Mouse (Mus musculus) small intestine, adult 2 months (tissue): ENCODE data around the gene Gm47995. TPM values are rescaled to one million over a fixed set of nuclear protein-coding genes. Genes with fewer than 3 reads are reported as not detected.
"Not testable (repeated sequence)": the region's sequence is repeated elsewhere in the genome, so short reads cannot be mapped to it uniquely, and the experiment has no call there.

Experiments
- H3K27ac ChIP-seq: fragments of 200-500 bp; 2 replicates; pipeline ENCODE4 v1.5.1; 2012; ENCODE audit warnings: low read depth, low read length, control low read depth, inconsistent platforms; ENCODE audit not compliant: insufficient read depth
- H3K27me3 ChIP-seq: fragments of 200-500 bp; 2 replicates; pipeline ENCODE4 v1.6.1; 2012; ENCODE audit warnings: mild to moderate bottlenecking, moderate library complexity, low read length, inconsistent platforms; ENCODE audit not compliant: control insufficient read depth, insufficient read depth
- H3K36me3 ChIP-seq: fragments of 200-500 bp; 2 replicates; pipeline ENCODE4 v1.6.1; 2012; ENCODE audit warnings: mild to moderate bottlenecking, low read length, control low read depth, inconsistent platforms; ENCODE audit not compliant: control insufficient read depth, insufficient read depth
- H3K4me1 ChIP-seq: fragments of 200-500 bp; 2 replicates; pipeline ENCODE4 v1.6.1; 2012; ENCODE audit warnings: low read length, inconsistent platforms, mixed read lengths; ENCODE audit not compliant: control insufficient read depth, insufficient read depth, insufficient read length
- H3K4me3 ChIP-seq: fragments of 200-500 bp; 2 replicates; pipeline ENCODE4 v1.5.1; 2012; ENCODE audit warnings: low read depth, mild to moderate bottlenecking, control low read depth, inconsistent platforms, low read length, moderate library complexity
- CTCF ChIP-seq: fragments of 200-500 bp; IDR thresholded peaks from 2 replicates; pipeline ENCODE4 v1.5.1; 2012; ENCODE audit warnings: low read depth, mild to moderate bottlenecking, control low read depth, inconsistent platforms, low read length, moderate library complexity, mixed read lengths; ENCODE audit not compliant: insufficient replicate concordance, insufficient read length; ENCODE audit errors: extremely low read depth
- POLR2A ChIP-seq: fragments of 200-500 bp; IDR thresholded peaks from 2 replicates; pipeline ENCODE4 v1.6.1; 2012; ENCODE audit warnings: low read depth, mild to moderate bottlenecking, control low read depth, inconsistent platforms, low read length, moderate library complexity
- WGBS: fragments of 180-500 bp; shearing (Covaris S2); methylation state at CpG from one replicate; pipeline ENCODE4 v1.1.7; 2018; 5-methylcytosine and 5-hydroxymethylcytosine counted together
- polyA plus RNA-seq: library from polyadenylated mRNA; depleted of rRNA; stranded (reverse); fragments of >200 nt; gene quantifications from 2 replicates; pipeline ENCODE4 v1.2.3, GENCODE M21; 2012

The Gm47995 gene
- polyA plus RNA-seq, 1 experiment: 0.42 TPM

DNA sequence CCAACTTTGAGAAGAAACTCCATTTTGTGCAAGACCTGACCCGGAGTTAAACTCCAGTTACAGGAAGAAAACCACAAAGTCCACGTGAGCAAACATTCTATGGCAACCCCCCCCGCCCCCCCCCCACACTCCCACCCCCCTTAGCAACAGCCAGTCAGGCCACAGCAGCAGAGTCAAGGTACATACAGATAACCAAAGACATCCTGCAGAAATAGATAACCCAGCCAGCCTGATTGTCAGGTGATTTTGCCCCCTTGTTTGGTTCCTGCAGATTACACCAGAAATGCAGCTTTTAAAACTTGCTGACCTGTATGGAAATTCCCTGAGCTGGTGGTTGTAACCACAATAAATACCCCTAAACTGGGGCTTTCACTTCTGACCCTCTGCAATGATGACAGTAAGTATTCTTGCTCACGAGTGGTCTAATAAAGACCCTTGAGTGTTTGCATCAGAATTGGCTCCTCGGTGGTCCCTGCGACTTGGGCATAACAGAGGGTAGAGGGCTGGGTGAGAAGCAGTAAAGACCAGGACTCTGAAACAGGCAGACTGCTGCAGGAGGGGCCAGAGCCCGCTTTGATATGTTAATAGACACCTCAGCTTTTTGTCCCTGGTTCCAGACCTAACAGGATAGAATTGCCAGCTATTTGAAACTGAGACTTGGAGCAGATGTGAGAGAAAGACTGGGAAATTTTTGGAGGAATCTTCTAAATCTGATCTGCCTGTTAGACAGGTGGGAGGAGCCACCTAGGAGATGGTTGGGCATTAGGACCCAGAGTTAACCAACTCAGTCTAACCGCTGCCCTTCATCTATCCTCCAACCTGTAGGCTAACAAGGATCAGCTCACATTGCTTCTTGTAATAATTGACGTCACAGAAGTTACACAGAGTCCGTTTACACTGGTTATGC, 21.0 kb upstream of the Gm47995 start:
- no peak overlapping the region for H3K4me3 ChIP-seq

DNA sequence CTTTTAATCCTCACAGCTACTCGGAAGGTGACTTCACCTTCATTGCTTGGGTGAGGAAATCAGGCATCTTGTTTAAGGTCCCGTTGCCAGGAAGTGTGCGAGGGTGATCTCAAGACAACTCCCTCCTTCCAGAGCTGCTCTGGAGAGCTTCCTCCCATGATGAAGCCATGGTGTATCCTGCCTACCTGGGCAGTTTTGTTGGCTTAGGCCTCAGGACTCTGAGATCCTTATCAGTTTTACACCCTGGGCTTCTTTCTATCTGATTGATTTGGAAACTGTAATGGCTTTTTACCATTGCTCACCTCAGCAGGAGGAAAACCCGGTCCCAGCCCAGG, 20.3 kb upstream of the Gm47995 start:
- 7% methylated on average over 4 of the region's 4 CpGs for WGBS

More for the DNA sequence above, 21.0 kb upstream of the Gm47995 start:
- Histone ChIP-seq H3K27ac (peak overlapping the region; percentile 87), H3K27me3 (no peaks in the 10 kb centered on the region), H3K36me3 (no peaks in the 10 kb centered on the region), H3K4me1 (peaks cover 5% of the 10 kb centered on the region; the same call in 1 of the 2 replicates)
- 11% methylated on average over 10 of the region's 10 CpGs for WGBS
- TF ChIP-seq POLR2A: no peak
- no peak for TF ChIP-seq CTCF

DNA sequence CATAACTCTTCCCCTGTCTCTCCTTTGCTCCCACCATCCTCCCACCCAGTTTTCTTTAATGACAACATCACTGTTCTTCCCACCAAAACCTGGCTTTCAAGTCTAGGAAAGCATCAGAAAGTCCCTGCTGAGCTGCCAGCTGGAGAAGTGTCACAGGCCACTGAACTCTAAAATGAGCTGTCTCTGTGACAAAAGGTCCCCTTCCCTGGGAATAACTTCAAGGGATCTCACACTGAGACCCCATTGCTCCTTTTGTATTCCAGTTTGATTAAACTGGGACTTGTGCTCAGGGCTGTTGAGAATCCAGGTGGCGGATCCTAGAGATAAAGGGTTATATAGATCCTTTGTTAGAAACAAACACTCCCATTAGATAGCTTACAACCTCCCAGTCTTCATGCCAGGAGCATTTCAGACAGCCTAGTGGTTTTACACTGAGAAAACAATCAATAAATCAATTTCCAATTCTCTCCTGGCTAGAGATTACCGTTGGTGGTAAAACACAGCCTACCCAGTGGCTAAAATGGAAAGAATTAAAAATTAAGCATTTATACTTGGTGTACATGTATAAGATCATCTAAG, 19.7 kb upstream of the Gm47995 start:
- 31% methylated on average over 2 of the region's 2 CpGs for WGBS
- Histone ChIP-seq H3K36me3 (no peaks in the 10 kb centered on the region), H3K27ac (0 out of 2 replicates have a peak overlapping the region, but pooled peaks have one; percentile 0), H3K27me3 (no peaks in the 10 kb centered on the region), H3K4me3 (no peak overlapping the region), H3K4me1 (peaks cover 5% of the 10 kb centered on the region; the same call in 1 of the 2 replicates)
- TF ChIP-seq POLR2A (no peak), CTCF (no peak)

More for the DNA sequence above, 20.3 kb upstream of the Gm47995 start:
- H3K36me3 ChIP-seq: no peaks in the 10 kb centered on the region
- TF ChIP-seq POLR2A (no peak), CTCF (no peak)
- no peaks in the 10 kb centered on the region for H3K27me3 ChIP-seq
- peaks cover 5% of the 10 kb centered on the region; the same call in 1 of the 2 replicates for H3K4me1 ChIP-seq
- H3K4me3 ChIP-seq: peak overlapping the region; percentile 46
- H3K27ac ChIP-seq: peak overlapping the region; percentile 87

GRCm38 (mm10) chr1:151180167-151180566, 18.1 kb upstream of the Gm47995 start:
- Histone ChIP-seq H3K4me1 (peaks cover 5% of the 10 kb centered on the region; the same call in 1 of the 2 replicates), H3K27ac (no peak overlapping the region), H3K36me3 (no peaks in the 10 kb centered on the region), H3K27me3 (no peaks in the 10 kb centered on the region), H3K4me3 (no peak overlapping the region)
- WGBS: 56% methylated on average over 2 of the region's 2 CpGs
- TF ChIP-seq CTCF: no peak
- no peak for TF ChIP-seq POLR2A

- not testable (repeated sequence) for H3K4me1 ChIP-seq, H3K36me3 ChIP-seq, H3K27me3 ChIP-seq, H3K27ac ChIP-seq, H3K4me3 ChIP-seq
- 75% methylated on average over 1 of the region's 7 CpGs for WGBS
These were observed 16.0 kb upstream of the Gm47995 start, which contains the start of gene Gm47985 for GRCm38 (mm10) chr1:151182266-151182665. TSS of gene Gm47985 (plus strand) at chr1:151182537.

DNA sequence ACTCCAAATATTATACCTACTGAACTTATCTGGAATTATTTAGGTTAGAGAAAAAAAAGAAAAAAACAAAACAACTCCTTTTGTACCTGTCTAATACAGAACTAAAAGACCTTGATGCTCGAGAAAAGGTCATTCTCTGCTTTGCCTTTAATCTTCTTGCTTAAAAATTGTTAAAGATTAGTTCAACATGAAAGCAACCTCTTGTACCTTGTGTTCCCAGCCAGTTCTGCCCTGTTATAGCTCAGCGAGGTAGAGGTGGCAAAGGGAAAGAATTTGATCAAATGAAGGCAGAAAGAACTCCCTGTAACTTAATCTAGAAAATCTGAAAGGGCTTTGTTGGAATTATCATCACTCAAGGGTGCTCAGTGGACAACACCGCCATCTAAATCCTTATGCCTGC, 12.1 kb upstream of the Gm47995 start:
- H3K4me1 ChIP-seq, H3K36me3 ChIP-seq, H3K27me3 ChIP-seq, H3K4me3 ChIP-seq, H3K27ac ChIP-seq: not testable (repeated sequence)
- WGBS: 77% methylated on average over 3 of the region's 3 CpGs

GRCm38 (mm10) chr1:151186879-151187424, 11.3 kb upstream of the Gm47995 start:
- not testable (repeated sequence) for H3K27me3 ChIP-seq, H3K27ac ChIP-seq, H3K4me1 ChIP-seq, H3K4me3 ChIP-seq, H3K36me3 ChIP-seq
- WGBS: 78% methylated on average over 4 of the region's 4 CpGs
